Mouse (Mus musculus): ENCODE data around the gene Lsr.

GRCm38 (mm10) chr7:30955584-30956356 is 17.5 kb downstream of the Lsr start:
- TF ChIP-seq POLR2A (IDR thresholded peaks at IDR 0.05; ENCODE audit: low read depth, low read length) (peak; percentile 7; the same call in 1 of the 2 replicates), CTCF (IDR thresholded peaks at IDR 0.05; ENCODE audit: extremely low read depth, insufficient read depth, insufficient read length, insufficient replicate concordance) (peak; percentile 54; the same call in 1 of the 2 replicates)
